Mouse (Mus musculus) G1E (cell line): ENCODE measurements around the gene Ccnt1.

ENCODE experiments used
- CTCF ChIP-seq: IDR thresholded peaks from 2 replicates; pipeline ENCODE4 v1.5.1; 2012; ENCODE audit warnings: low read depth, low read length, inconsistent platforms, mixed read lengths
- GATA1 ChIP-seq: IDR thresholded peaks from 2 replicates; pipeline ENCODE4 v1.6.1; 2012; ENCODE audit warnings: borderline replicate concordance, low read length, inconsistent platforms, mixed read lengths
- GATA2 ChIP-seq: IDR thresholded peaks from 2 replicates; pipeline ENCODE4 v1.6.1; 2012; ENCODE audit warnings: low read depth, low read length, inconsistent platforms, borderline replicate concordance
- POLR2AphosphoS5 ChIP-seq: IDR thresholded peaks from 2 replicates; pipeline ENCODE4 v1.6.1; 2012; ENCODE audit warnings: low read depth, low read length, inconsistent platforms; ENCODE audit not compliant: insufficient replicate concordance
- TAL1 ChIP-seq: conservative IDR thresholded peaks from 2 replicates; pipeline ENCODE4 v1.6.1; 2012; ENCODE audit warnings: low read depth, low read length, inconsistent platforms, mixed read lengths

DNA sequence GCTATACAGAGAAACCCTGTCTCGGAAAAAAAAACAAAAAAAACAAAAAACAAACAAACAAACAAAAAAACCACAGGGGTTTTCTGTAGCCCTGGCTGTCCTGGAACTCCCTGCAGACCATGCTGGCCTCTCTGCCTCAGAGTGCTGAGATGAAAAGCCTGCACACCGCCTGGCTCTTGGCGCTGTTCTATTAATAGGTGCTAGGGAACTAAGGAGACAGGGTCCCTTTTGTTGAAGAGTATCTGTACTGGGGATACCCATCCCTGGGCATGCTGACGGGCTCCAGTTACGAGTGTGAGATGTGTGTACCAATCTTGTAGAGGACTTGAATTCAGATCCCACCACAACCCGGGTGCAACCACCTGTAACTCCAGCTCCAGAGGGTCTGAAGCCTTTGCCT is 45.0 kb upstream of the Ccnt1 start:
- no peak for TF ChIP-seq CTCF
- no peak for TF ChIP-seq POLR2AphosphoS5
- no peak for TF ChIP-seq GATA2
- no peak for TF ChIP-seq GATA1
- no peak for TF ChIP-seq TAL1
